Mouse (Mus musculus): ENCODE measurements around the gene Gm49378. TPM values are rescaled to one million over a fixed set of nuclear protein-coding genes. Genes with fewer than 3 reads are reported as not detected.

The Gm49378 gene
- total and polyA plus RNA-seq, 3 experiments: 0.17 to 11.7 (median 8.7) TPM

GRCm38 (mm10) chr14:55671833-55672740 is 34.4 kb upstream of the Gm49378 start, which contains the start of the genes Gmpr2 and Nedd8:
Gmpr2 (plus strand) TSS chr14:55671941.
Nedd8 (minus strand) TSS chr14:55672124.
- H3K4me1 ChIP-seq (ENCODE audit: control insufficient read depth in 1 of 2, insufficient read depth in 2 of 2): peaks cover 15 to 54% of the 10 kb centered on the region in 2 experiments; a peak in 3 of 4 replicates
- peaks cover 19 to 49% of the 10 kb centered on the region in 2 experiments for H3K36me3 ChIP-seq (replicated peaks in 1 of 2; ENCODE audit: control insufficient read depth in 1 of 2, insufficient read depth in 1 of 2, low read length in 1 of 2)
- in situ Hi-C loops (cut with MboI; ENCODE audit: low pct_ligation_motif_present, low pct_unique_long_range_greater_than_20kb, low sequenced_read_pairs) (no loop called here), dilution Hi-C loops (cut with MboI; ENCODE audit: extremely low pct_ligation_motif_present, extremely low pct_unique_long_range_greater_than_20kb, low sequenced_read_pairs) (no loop called here)
- H3K79me2 ChIP-seq (replicated peaks; ENCODE audit: control insufficient read depth, extremely low read depth, insufficient read depth, poor library complexity, severe bottlenecking): peaks cover 40% of the 10 kb centered on the region
- H3K9ac ChIP-seq (ENCODE audit: insufficient read depth, low read depth): peak within 1 kb of the TSS; percentile 89
- TF ChIP-seq EP300 (IDR thresholded peaks at IDR 0.05; ENCODE audit: low read length) (no peak), JUND (conservative IDR thresholded peaks at IDR 0.05; ENCODE audit: low read depth, low read length) (no peak), MXI1 (IDR thresholded peaks at IDR 0.05; ENCODE audit: low read depth, low read length) (peak; percentile 70; the same call in 1 of the 2 replicates), TBP (conservative IDR thresholded peaks at IDR 0.05; ENCODE audit: low read depth, low read length) (peak; percentile 77), POLR2AphosphoS2 (IDR thresholded peaks at IDR 0.05; ENCODE audit: low read depth, low read length) (no peak), HCFC1 (IDR thresholded peaks at IDR 0.05; ENCODE audit: low read depth, low read length) (peak; percentile 95), ZMIZ1 (IDR thresholded peaks at IDR 0.05; ENCODE audit: low read depth, low read length) (no peak), ETS1 (conservative IDR thresholded peaks at IDR 0.05; ENCODE audit: low read depth, low read length) (peak; percentile 51; the same call in 1 of the 2 replicates), KAT2A (IDR thresholded peaks at IDR 0.05; ENCODE audit: insufficient replicate concordance, low read length) (peak; percentile 100), ZKSCAN1 (IDR thresholded peaks at IDR 0.05; ENCODE audit: borderline replicate concordance, low read depth, low read length) (no peak), CTCF (conservative IDR thresholded peaks at IDR 0.05 in 1 of 2, IDR thresholded peaks at IDR 0.05 in 1 of 2; ENCODE audit: low read depth in 2 of 2, low read length in 2 of 2) (no peak), CHD2 (IDR thresholded peaks at IDR 0.05; ENCODE audit: low read length) (peak; percentile 87), MEF2A (IDR thresholded peaks at IDR 0.05; ENCODE audit: borderline replicate concordance, low read depth, low read length) (no peak), USF2 (conservative IDR thresholded peaks at IDR 0.05; ENCODE audit: low read depth, low read length) (no peak), ZC3H11A (IDR thresholded peaks at IDR 0.05; ENCODE audit: low read depth, low read length) (no peak), MYC (IDR thresholded peaks at IDR 0.05; ENCODE audit: low read depth, low read length) (peak; percentile 92), RAD21 (IDR thresholded peaks at IDR 0.05; ENCODE audit: low read depth, low read length) (no peak), BHLHE40 (IDR thresholded peaks at IDR 0.05; ENCODE audit: low read depth, low read length) (peak; percentile 93), CHD1 (IDR thresholded peaks at IDR 0.05; ENCODE audit: low read depth, low read length) (no peak), POLR2A (IDR thresholded peaks at IDR 0.05; ENCODE audit: low read depth, low read length) (peak; percentile 75), GABPA (IDR thresholded peaks at IDR 0.05; ENCODE audit: insufficient replicate concordance, low read depth, low read length) (peak; percentile 89; the same call in 1 of the 2 replicates), RCOR1 (conservative IDR thresholded peaks at IDR 0.05; ENCODE audit: low read depth, low read length) (no peak), ZNF384 (IDR thresholded peaks at IDR 0.05; ENCODE audit: low read depth, low read length) (0 out of 2 replicates have a peak, but pooled peaks have one; percentile 5), MAX (IDR thresholded peaks at IDR 0.05; ENCODE audit: low read length) (peak; percentile 92), MAZ (IDR thresholded peaks at IDR 0.05; ENCODE audit: low read depth, low read length) (no peak), PAX5 (IDR thresholded peaks at IDR 0.05; ENCODE audit: low read length) (no peak), NRF1 (IDR thresholded peaks at IDR 0.05; ENCODE audit: low read depth, low read length) (no peak), UBTF (IDR thresholded peaks at IDR 0.05; ENCODE audit: low read depth, low read length) (no peak; the same call in 1 of the 2 replicates), JUN (IDR thresholded peaks at IDR 0.05; ENCODE audit: insufficient read depth, low read depth, low read length) (no peak), NELFE (IDR thresholded peaks at IDR 0.05; ENCODE audit: low read depth, low read length) (peak; percentile 71), MAFK (IDR thresholded peaks at IDR 0.05; ENCODE audit: insufficient replicate concordance, low read length) (no peak), E2F4 (IDR thresholded peaks at IDR 0.05; ENCODE audit: insufficient replicate concordance, low read depth, low read length) (no peak), SIN3A (IDR thresholded peaks at IDR 0.05; ENCODE audit: low read length) (peak; percentile 93), ELF1 (IDR thresholded peaks at IDR 0.05; ENCODE audit: low read depth, low read length) (peak; percentile 85), USF1 (IDR thresholded peaks at IDR 0.05; ENCODE audit: low read depth, low read length) (no peak), IRF4 (IDR thresholded peaks at IDR 0.05; ENCODE audit: low read depth, low read length) (peak; percentile 61), SMC3 (IDR thresholded peaks at IDR 0.05; ENCODE audit: low read depth, low read length) (no peak), TCF12 (IDR thresholded peaks at IDR 0.05; ENCODE audit: low read depth, low read length) (peak; percentile 61; the same call in 1 of the 2 replicates)
- DNase-seq (ENCODE audit: extremely low read depth): peak; percentile 99
- H3K4me3 ChIP-seq (replicated peaks in 1 of 3; ENCODE audit: low read depth in 2 of 3, low read length in 2 of 3, poor library complexity in 1 of 3): peak within 1 kb of the TSS; percentile 56 to 76 (median 74)
- peak within 1 kb of the TSS; percentile 95 for H3K4me2 ChIP-seq (ENCODE audit: insufficient read depth, low read depth, poor library complexity, severe bottlenecking)
- H3K9me3 ChIP-seq (replicated peaks; ENCODE audit: low read length): no peaks in the 10 kb centered on the region
- H3K27me3 ChIP-seq (replicated peaks): no peaks in the 10 kb centered on the region
- H3K27ac ChIP-seq (ENCODE audit: insufficient read depth, low read depth): peak within 1 kb of the TSS; percentile 84

All from CH12.LX (cell line).